Mouse (Mus musculus) heart, embryonic 10.5 days (tissue): ENCODE data around the gene Galns. TPM values are rescaled to one million over a fixed set of nuclear protein-coding genes. Genes with fewer than 3 reads are reported as not detected.

Experiments used
- DNase-seq: peaks from one replicate; pipeline ENCODE4 v3.0.0-alpha.2; 2017; ENCODE audit warnings: low spot score
- H3K27ac ChIP-seq: fragments of 300-500 bp; sonication (generic); 2 replicates; pipeline ENCODE4 v1.5.1; 2016; ENCODE audit warnings: mild to moderate bottlenecking
- H3K27me3 ChIP-seq: fragments of 300-500 bp; sonication (generic); 2 replicates; pipeline ENCODE4 v1.6.1; 2016; ENCODE audit warnings: mild to moderate bottlenecking; ENCODE audit not compliant: poor library complexity, insufficient read depth, severe bottlenecking
- H3K36me3 ChIP-seq: fragments of 300-500 bp; sonication (generic); 2 replicates; pipeline ENCODE4 v1.6.1; 2016; ENCODE audit warnings: mild to moderate bottlenecking, moderate library complexity
- H3K4me1 ChIP-seq: fragments of 300-500 bp; sonication (generic); 2 replicates; pipeline ENCODE4 v1.6.1; 2016; ENCODE audit warnings: mild to moderate bottlenecking
- H3K4me3 ChIP-seq: fragments of 300-500 bp; sonication (generic); 2 replicates; pipeline ENCODE4 v1.5.1; 2016; ENCODE audit warnings: mild to moderate bottlenecking, moderate library complexity
- H3K9me3 ChIP-seq: fragments of 300-500 bp; sonication (generic); 2 replicates; pipeline ENCODE4 v1.6.1; 2016; ENCODE audit warnings: mild to moderate bottlenecking, moderate library complexity
- WGBS: fragments of 180-500 bp; shearing (Covaris S2); methylation state at CpG from one replicate; pipeline ENCODE4 v1.1.7; 2016; 5-methylcytosine and 5-hydroxymethylcytosine counted together
- microRNA-seq: library from miRNA; unstranded; fragments of <30 nt; microRNA quantifications from one replicate; pipeline ENCODE4, GENCODE M21; 2017
- polyA plus RNA-seq: library from polyadenylated mRNA; unstranded; fragments of >200 nt; fragmentation: Nextera tagmentation; extraction: Ambion mirVana; gene quantifications from 2 replicates; pipeline ENCODE4 v1.2.1, GENCODE M21; 2016

Galns gene
- polyA plus RNA-seq, 1 experiment from 2014 or later = 8.1 TPM

DNA sequence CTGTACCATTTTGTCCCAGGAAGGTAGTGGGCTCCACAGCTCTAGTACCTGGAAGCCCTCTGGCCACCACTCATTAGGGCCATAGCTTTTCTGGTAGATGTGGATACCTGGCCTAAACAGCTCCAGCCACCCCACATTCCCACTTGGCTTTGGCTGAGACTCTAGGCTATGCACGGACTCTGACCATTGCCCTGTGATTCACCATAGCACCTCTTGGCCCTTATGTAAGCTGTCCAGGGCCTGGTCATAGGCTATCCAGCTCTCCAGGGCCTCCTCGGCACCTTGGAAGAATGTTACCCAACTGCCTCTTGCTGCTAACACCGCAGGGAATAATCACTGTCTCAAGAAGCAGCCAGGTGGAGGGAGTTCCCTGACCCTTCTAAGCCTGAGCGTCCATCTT is 82.1 kb downstream of the Galns start:
- Histone ChIP-seq H3K27me3 (no peaks in the 10 kb centered on the region), H3K4me1 (peaks cover 82% of the 10 kb centered on the region), H3K9me3 (no peaks in the 10 kb centered on the region), H3K36me3 (peaks cover 25% of the 10 kb centered on the region), H3K4me3 (no peak overlapping the region), H3K27ac (peak overlapping the region; percentile 29; the same call in 1 of the 2 replicates)
- WGBS = 90% methylated on average over 4 of the region's 4 CpGs
- DNase-seq = no peak

Small RNA genes within 50 kb of the gene (microRNA-seq; reads per million reads assigned to microRNA genes)
- gene Mir6396 = not detected

Other genes starting within 250 kb of the Galns start
- 47.4 and 51.0 TPM in 2 replicates for gene Zc3h18, start 234.9 kb downstream of the Galns start, polyA plus RNA-seq
- gene Il17c, start 189.4 kb downstream of the Galns start, polyA plus RNA-seq = not detected in 2 replicates
- gene Cyba, start 178.5 kb downstream of the Galns start, polyA plus RNA-seq = 185 and 214 TPM in 2 replicates
- gene Mvd, start 168.0 kb downstream of the Galns start, polyA plus RNA-seq = 41.7 and 43.8 TPM in 2 replicates
- gene Snai3, start 150.7 kb downstream of the Galns start, polyA plus RNA-seq = 2.3 and 6.6 TPM in 2 replicates
- gene Rnf166, start 135.4 kb downstream of the Galns start, polyA plus RNA-seq = 37.1 and 38.8 TPM in 2 replicates
- gene Ctu2, start 135.3 kb downstream of the Galns start, polyA plus RNA-seq = 40.5 and 45.9 TPM in 2 replicates
- gene Piezo1, start 60.1 kb downstream of the Galns start, polyA plus RNA-seq = 23.7 and 29.3 TPM in 2 replicates
- 47.6 TPM in 2 replicates for gene Cdt1, start 43.4 kb downstream of the Galns start, polyA plus RNA-seq
- gene Aprt, start 34.6 kb downstream of the Galns start, polyA plus RNA-seq = 318 and 361 TPM in 2 replicates
- gene Trappc2l, start 177 bp upstream of the Galns start, polyA plus RNA-seq = 52.9 and 67.4 TPM in 2 replicates
- 0.19 TPM in 1 of 2 replicates, not detected in the other for gene Pabpn1l, start 11.3 kb upstream of the Galns start, polyA plus RNA-seq
- gene Cbfa2t3, start 87.6 kb upstream of the Galns start, polyA plus RNA-seq = 3.8 and 5.5 TPM in 2 replicates
- 17.3 and 19.8 TPM in 2 replicates for gene Acsf3, start 164.0 kb upstream of the Galns start, polyA plus RNA-seq
- 0.41 and 0.79 TPM in 2 replicates for gene Cdh15, start 236.5 kb upstream of the Galns start, polyA plus RNA-seq